Mouse (Mus musculus) sigmoid colon, adult 10 weeks (tissue): ENCODE data around the gene Fam187b. TPM values are rescaled to one million over a fixed set of nuclear protein-coding genes. Genes with fewer than 3 reads are reported as not detected.

ENCODE experiments used
- polyA plus RNA-seq: library from polyadenylated mRNA; stranded (reverse); fragments of 350-450 nt; fragmentation: Illumina TruSeq; extraction: RNeasy Lipid Tissue Mini Kit (QIAGEN cat#74804); gene quantifications from one replicate; pipeline ENCODE4 v1.2.3, GENCODE M21; 2014; ENCODE audit warnings: low read depth, low replicate concordance

The Fam187b gene
- 5.0 TPM for polyA plus RNA-seq

DNA sequence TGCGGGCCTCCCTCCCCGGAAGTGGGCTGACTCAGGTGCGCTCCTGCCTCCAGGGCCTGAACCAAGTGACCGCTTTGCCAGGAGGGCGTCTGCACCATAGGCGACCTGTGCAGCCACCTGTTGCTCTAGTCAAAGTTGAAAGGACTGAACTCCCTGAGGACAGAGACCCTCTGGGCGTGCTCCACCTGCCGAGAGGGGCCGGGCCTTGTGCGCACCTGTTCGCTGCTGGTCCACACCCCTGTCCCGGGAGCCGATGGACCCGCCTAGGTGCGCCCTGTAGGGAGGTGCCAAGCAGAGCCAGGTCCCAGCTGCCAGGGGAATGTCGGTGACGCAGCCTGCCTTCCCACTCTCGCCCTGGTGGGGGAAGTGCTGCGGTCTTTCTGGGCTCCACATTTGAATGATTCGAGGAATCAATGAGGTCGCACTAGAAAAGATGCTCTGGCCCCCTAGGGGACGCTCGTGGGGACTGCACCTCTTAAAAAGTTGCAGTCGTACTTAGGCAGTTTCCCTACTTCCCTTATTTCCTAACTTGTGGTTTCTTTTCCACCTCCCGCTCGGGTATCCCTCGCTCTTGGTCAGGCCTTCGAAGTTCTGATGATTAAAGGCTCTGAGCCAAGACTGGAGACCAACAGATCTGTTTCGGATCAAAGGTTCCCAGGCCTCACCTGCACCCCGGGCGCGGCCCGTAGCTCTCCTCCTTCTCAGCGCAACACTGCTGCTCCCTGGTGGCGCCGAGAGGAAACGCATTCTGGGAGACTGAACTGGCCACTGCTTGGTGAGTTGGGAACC, at the start of gene Fam187b:
Gene Fam187b, plus strand, starts transcription at position 290 of the 789 bp plus-strand sequence.

DNA sequence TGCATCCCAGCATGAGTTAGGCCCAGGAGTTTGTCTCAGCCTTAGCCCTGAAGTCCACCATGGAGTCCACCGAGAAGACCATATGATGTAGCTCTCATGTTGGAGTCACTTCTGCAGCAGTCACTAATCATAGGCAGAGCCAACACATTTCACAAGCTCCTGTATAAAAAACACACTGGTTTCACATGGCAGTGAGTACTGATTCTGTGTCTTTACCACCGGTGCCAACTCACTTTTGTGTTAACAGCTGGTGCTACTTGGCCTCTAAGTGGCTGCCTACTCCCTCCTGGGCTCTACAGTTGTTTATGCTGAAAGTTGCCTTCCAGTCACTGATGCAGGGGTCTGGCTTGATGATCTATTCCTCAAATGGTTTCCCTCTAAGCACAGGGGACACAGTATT, 49.0 kb upstream of the Fam187b start, which contains the start of gene Hamp2:
Gene Hamp2, minus strand, starts transcription at position 101 of the 400 bp plus-strand sequence.

DNA sequence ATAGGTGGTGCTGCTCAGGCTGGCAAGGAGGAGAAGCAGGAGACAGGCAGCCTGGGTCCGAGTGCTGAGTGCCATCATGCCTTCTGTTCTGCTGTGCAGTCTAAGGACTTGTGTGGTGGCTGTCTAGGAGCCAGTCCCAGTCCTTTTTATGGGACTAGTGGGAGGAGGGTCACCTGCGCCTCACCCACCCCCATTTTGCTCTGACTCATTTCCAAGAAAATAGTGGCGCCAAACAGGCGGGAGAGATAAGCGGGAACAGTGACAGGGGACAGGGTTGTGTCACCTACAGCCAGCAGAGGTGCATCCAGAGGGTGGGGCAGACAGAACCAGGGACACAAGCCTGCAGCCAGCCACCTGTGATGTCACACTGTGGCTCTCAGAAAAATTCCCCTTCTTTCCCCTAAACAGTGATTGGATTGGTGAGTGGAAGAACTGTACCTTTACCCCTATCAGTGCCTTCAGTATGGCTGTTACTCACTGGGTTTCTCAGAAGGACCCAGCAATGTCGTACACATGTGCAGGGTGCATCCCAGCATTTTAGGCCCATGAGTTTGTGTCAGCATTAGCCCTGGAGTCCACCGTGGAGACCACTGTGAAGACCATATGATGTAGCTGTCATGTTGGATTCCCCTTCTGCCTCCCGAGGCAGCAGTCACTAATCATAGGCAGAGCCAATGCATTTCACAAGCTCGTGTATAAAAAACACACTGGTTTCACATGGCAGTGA, 29.5 kb upstream of the Fam187b start, which contains the start of gene Hamp:
Gene Hamp, minus strand, starts transcription at position 124 of the 727 bp plus-strand sequence.

DNA sequence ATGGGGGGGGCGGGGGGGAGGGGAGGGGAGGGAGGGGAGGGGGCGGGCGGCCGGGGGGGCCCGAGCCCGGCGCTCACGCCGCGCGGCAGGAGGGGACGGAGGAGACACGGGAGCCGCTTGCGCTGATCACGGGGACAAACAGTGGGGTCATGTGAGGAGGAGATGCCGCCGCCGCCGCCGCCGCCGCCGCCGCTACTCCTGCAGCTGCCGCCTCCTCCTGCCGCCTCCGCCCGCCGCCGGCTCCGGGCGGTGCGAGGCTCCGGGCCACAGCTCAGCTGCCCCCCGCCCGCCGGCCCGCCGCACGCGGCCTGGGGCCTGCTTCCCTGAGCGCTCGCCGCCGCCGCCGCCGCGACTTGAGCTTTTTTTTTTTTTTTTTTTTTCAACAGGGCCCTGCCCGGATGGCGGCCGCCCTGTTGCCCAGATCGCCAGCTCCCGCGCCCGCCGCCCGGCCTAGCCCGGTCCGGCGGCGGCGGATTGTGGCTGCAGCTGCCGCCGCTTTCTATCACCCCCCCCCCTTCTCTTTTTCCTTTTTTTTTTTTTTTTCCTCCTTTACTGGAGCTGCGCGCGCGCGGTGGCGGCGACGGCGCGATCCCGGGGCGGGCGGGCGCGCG, 16.7 kb upstream of the Fam187b start, which contains the start of gene Usf2:
Gene Usf2, minus strand, starts transcription at position 48 of the 611 bp plus-strand sequence.

DNA sequence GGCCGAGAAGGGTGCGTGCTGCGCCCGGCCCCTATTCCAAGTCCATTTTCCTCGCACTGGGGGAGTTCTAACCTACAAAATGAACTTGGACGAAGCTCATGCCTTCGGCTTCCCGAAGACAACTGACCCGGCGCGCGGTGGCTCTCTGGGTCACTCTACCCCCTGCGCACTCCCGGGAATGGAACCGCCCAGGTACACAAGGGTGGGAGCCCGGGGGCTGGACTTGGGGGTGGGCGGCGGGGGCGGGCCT, 414 bp upstream of the Fam187b start, which contains the start of gene Lsr:
Gene Lsr, minus strand, starts transcription at position 214 of the 250 bp plus-strand sequence.

Other genes with a start within 250 kb of the Fam187b start
- 7.3 TPM for gene Tmem147, start 244.2 kb upstream of the Fam187b start, polyA plus RNA-seq
- gene Gapdhs, start 230.1 kb upstream of the Fam187b start, polyA plus RNA-seq: not detected
- 0.69 TPM for gene Sbsn, start 222.3 kb upstream of the Fam187b start, polyA plus RNA-seq
- 2.5 TPM for gene Dmkn, start 210.0 kb upstream of the Fam187b start, polyA plus RNA-seq
- not detected for gene Krtdap, start 185.9 kb upstream of the Fam187b start, polyA plus RNA-seq
- 11.9 TPM for gene Ffar2, start 150.0 kb upstream of the Fam187b start, polyA plus RNA-seq
- gene Ffar3, start 117.6 kb upstream of the Fam187b start, polyA plus RNA-seq: not detected
- 0.91 TPM for gene Ffar1, start 112.2 kb upstream of the Fam187b start, polyA plus RNA-seq
- 9.5 TPM for gene Cd22, start 93.4 kb upstream of the Fam187b start, polyA plus RNA-seq
- not detected for gene Mag, start 58.9 kb upstream of the Fam187b start, polyA plus RNA-seq
- gene Hamp2, start 49.1 kb upstream of the Fam187b start, polyA plus RNA-seq: not detected
- gene Hamp, start 29.8 kb upstream of the Fam187b start, polyA plus RNA-seq: not detected
- gene Usf2, start 17.0 kb upstream of the Fam187b start, polyA plus RNA-seq: 38.3 TPM
- 6.1 TPM for gene Lsr, start 326 bp upstream of the Fam187b start, polyA plus RNA-seq
- gene Fxyd5, start 68.7 kb downstream of the Fam187b start, polyA plus RNA-seq: 8.9 TPM
- gene Fxyd7, start 77.7 kb downstream of the Fam187b start, polyA plus RNA-seq: not detected
- 4.1 TPM for gene Fxyd1, start 83.4 kb downstream of the Fam187b start, polyA plus RNA-seq
- 1.1 TPM for gene Lgi4, start 85.6 kb downstream of the Fam187b start, polyA plus RNA-seq
- gene Fxyd3, start 102.9 kb downstream of the Fam187b start, polyA plus RNA-seq: 55.5 TPM
- gene Hpn, start 141.5 kb downstream of the Fam187b start, polyA plus RNA-seq: 0.76 TPM
- gene Scn1b, start 153.2 kb downstream of the Fam187b start, polyA plus RNA-seq: not detected
- 7.0 TPM for gene Gramd1a, start 182.1 kb downstream of the Fam187b start, polyA plus RNA-seq